Mouse (Mus musculus) embryo, embryonic 11 days (tissue): ENCODE measurements at regions not wholly inside any gene's neighbourhood (a gene's known extent, or its start where the extent isn't known, plus 50 kb on each side); places are given as distances from the start of the nearest gene placed in this dataset.
A peak's percentile ranks its signal among the peaks of the same experiment; 100 is the strongest.
"Not testable (repeated sequence)": the region's sequence is repeated elsewhere in the genome, so short reads cannot be mapped to it uniquely, and the experiment has no call there.

Source experiments
- DNase-seq: peaks from one replicate; pipeline ENCODE4 v3.0.0-alpha.2; 2015

GRCm38 (mm10) chr8:39218716-39219115 is 1456.2 kb upstream of the Adam24 start:
- DNase-seq: no peak

GRCm38 (mm10) chr8:39227239-39227638 is 1447.6 kb upstream of the Adam24 start:
- DNase-seq: no peak

GRCm38 (mm10) chr8:39268970-39269497 is 1405.8 kb upstream of the Adam24 start:
- no peak for DNase-seq

- peak; percentile 21 for DNase-seq
These were observed 1377.2 kb upstream of the Adam24 start for GRCm38 (mm10) chr8:39297548-39298306.

- DNase-seq: no peak
These were observed 1371.0 kb upstream of the Adam24 start for GRCm38 (mm10) chr8:39303742-39304336.

GRCm38 (mm10) chr8:39313854-39314253 is 1361.0 kb upstream of the Adam24 start:
- DNase-seq: no peak

- DNase-seq: no peak
These were observed 1359.2 kb upstream of the Adam24 start for GRCm38 (mm10) chr8:39315521-39316233.

GRCm38 (mm10) chr8:39316234-39316568 is 1358.7 kb upstream of the Adam24 start:
- no peak for DNase-seq

GRCm38 (mm10) chr8:39329378-39329777 is 1345.5 kb upstream of the Adam24 start:
- DNase-seq: no peak

- DNase-seq: no peak
These were observed 1330.1 kb upstream of the Adam24 start for GRCm38 (mm10) chr8:39344731-39345130.

GRCm38 (mm10) chr8:39346471-39346870 is 1328.4 kb upstream of the Adam24 start:
- DNase-seq: no peak

GRCm38 (mm10) chr8:39348956-39349355 is 1325.9 kb upstream of the Adam24 start:
- DNase-seq: no peak

GRCm38 (mm10) chr8:39355412-39355811 is 1319.5 kb upstream of the Adam24 start:
- no peak for DNase-seq

GRCm38 (mm10) chr8:39357111-39357510 is 1317.8 kb upstream of the Adam24 start:
- DNase-seq: no peak

GRCm38 (mm10) chr8:39357865-39358264 is 1317.0 kb upstream of the Adam24 start:
- DNase-seq: no peak

- not testable (repeated sequence) for DNase-seq
These were observed 1308.5 kb upstream of the Adam24 start for GRCm38 (mm10) chr8:39366346-39366745.
